Mouse (Mus musculus) C2C12 (cell line): ENCODE results near the gene Galk2.

Experiments used
- CTCF ChIP-seq: IDR thresholded peaks from one replicate; pipeline ENCODE4 v1.5.1; 2011; ENCODE audit not compliant: control insufficient read depth, insufficient read depth, insufficient read length
- MYOD1 ChIP-seq: IDR thresholded peaks from one replicate; pipeline ENCODE4 v1.6.1; 2011; ENCODE audit warnings: low read depth; ENCODE audit not compliant: control insufficient read depth, insufficient read length

DNA sequence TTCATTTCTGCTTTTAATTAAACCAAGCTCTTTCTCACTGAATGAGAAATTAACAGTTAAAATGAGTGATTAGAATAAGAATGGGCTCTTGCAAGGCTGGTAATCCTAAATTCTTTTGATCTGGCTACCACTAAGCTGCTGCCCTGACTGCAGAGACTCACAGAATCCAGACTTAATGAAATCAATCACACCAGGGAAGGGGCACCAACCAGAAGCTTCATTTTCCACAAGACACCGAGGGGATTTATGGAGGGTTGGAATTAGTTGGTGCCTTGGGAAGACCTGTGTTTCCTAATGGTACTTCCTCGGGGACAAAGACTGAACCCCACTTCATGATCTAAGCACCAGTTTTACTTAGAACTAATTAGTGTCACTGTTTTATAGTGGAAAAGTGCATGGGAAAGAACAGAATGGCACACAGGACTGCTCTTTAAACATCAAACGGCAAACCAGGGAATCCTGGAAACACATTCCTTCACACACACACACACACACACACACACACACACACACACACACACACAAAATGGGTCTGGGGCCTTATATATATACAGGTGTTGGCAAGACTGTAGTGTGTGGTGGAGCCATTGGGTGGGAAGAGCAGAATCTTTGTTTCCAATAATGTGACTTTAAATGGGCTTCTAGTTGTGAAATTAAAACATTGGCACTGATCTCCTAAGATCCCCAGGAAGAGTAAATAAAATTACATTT, 157.0 kb downstream of the Galk2 start:
- TF ChIP-seq CTCF (no peak), MYOD1 (no peak)
